Mouse (Mus musculus): ENCODE results near the gene Ctnnbl1. TPM values are rescaled to one million over a fixed set of nuclear protein-coding genes. Genes with fewer than 3 reads are reported as not detected.

The Ctnnbl1 gene
- polyA plus RNA-seq, 1 experiment, result 28.3 TPM

- Histone ChIP-seq H3K27ac (ENCODE audit: insufficient read depth, low read length) (no peak within 1 kb of the TSS), H3K36me3 (ENCODE audit: control insufficient read depth, insufficient read depth, low read length) (no peaks in the 10 kb centered on the region), H3K4me1 (ENCODE audit: control insufficient read depth, insufficient read depth, insufficient read length) (no peaks in the 10 kb centered on the region), H3K27me3 (ENCODE audit: control insufficient read depth, insufficient read depth, low read length) (peaks cover 4% of the 10 kb centered on the region), H3K4me3 (ENCODE audit: extremely low read depth, insufficient read depth, insufficient read length) (no peak within 1 kb of the TSS)
- TF ChIP-seq POLR2A (IDR thresholded peaks at IDR 0.05; ENCODE audit: low read depth, low read length), result no peak
- TF ChIP-seq CTCF (IDR thresholded peaks at IDR 0.05; ENCODE audit: extremely low read depth, insufficient read depth, insufficient read length, insufficient replicate concordance), result no peak
- no peak for DNase-seq (ENCODE audit: low read depth in 1 of 2, low spot score in 2 of 2)
- 13% methylated on average over 59 of the region's 62 CpGs for WGBS
Measured at GRCm38 (mm10) chr2:157914105-157914764, 177.0 kb downstream of the Ctnnbl1 start, which contains the start of gene Vstm2l. Gene Vstm2l, plus strand, starts transcription at chr2:157914653.

GRCm38 (mm10) chr2:157914889-157915517 is 177.8 kb downstream of the Ctnnbl1 start:
- DNase-seq (ENCODE audit: low read depth in 1 of 2, low spot score in 2 of 2), result no peak
- no peak overlapping the region for H3K4me3 ChIP-seq (ENCODE audit: extremely low read depth, insufficient read depth, insufficient read length)
- peaks cover 4% of the 10 kb centered on the region for H3K27me3 ChIP-seq (ENCODE audit: control insufficient read depth, insufficient read depth, low read length)
- H3K27ac ChIP-seq (ENCODE audit: insufficient read depth, low read length), result no peak overlapping the region
- no peaks in the 10 kb centered on the region for H3K4me1 ChIP-seq (ENCODE audit: control insufficient read depth, insufficient read depth, insufficient read length)
- WGBS, result 47% methylated on average over 43 of the region's 43 CpGs
- H3K36me3 ChIP-seq (ENCODE audit: control insufficient read depth, insufficient read depth, low read length), result no peaks in the 10 kb centered on the region
- TF ChIP-seq POLR2A (IDR thresholded peaks at IDR 0.05; ENCODE audit: low read depth, low read length) (no peak), CTCF (IDR thresholded peaks at IDR 0.05; ENCODE audit: extremely low read depth, insufficient read depth, insufficient read length, insufficient replicate concordance) (no peak)

GRCm38 (mm10) chr2:157918529-157918928 is 181.3 kb downstream of the Ctnnbl1 start:
- no peak overlapping the region for H3K27ac ChIP-seq (ENCODE audit: insufficient read depth, low read length)
- WGBS, result 15% methylated on average over 10 of the region's 10 CpGs
- no peaks in the 10 kb centered on the region for H3K36me3 ChIP-seq (ENCODE audit: control insufficient read depth, insufficient read depth, low read length)
- no peak overlapping the region for H3K4me3 ChIP-seq (ENCODE audit: extremely low read depth, insufficient read depth, insufficient read length)
- no peak for DNase-seq (ENCODE audit: low read depth in 1 of 2, low spot score in 2 of 2)
- H3K4me1 ChIP-seq (ENCODE audit: control insufficient read depth, insufficient read depth, insufficient read length), result no peaks in the 10 kb centered on the region
- TF ChIP-seq POLR2A (IDR thresholded peaks at IDR 0.05; ENCODE audit: low read depth, low read length) (no peak), CTCF (IDR thresholded peaks at IDR 0.05; ENCODE audit: extremely low read depth, insufficient read depth, insufficient read length, insufficient replicate concordance) (no peak)
- peaks cover 4% of the 10 kb centered on the region for H3K27me3 ChIP-seq (ENCODE audit: control insufficient read depth, insufficient read depth, low read length)

- Histone ChIP-seq H3K4me1 (ENCODE audit: control insufficient read depth, insufficient read depth, insufficient read length) (no peaks in the 10 kb centered on the region), H3K27me3 (ENCODE audit: control insufficient read depth, insufficient read depth, low read length) (no peaks in the 10 kb centered on the region), H3K27ac (ENCODE audit: insufficient read depth, low read length) (no peak overlapping the region), H3K4me3 (ENCODE audit: extremely low read depth, insufficient read depth, insufficient read length) (no peak overlapping the region), H3K36me3 (ENCODE audit: control insufficient read depth, insufficient read depth, low read length) (no peaks in the 10 kb centered on the region)
- 66% methylated on average over 7 of the region's 7 CpGs for WGBS
- no peak for DNase-seq (ENCODE audit: low read depth in 1 of 2, low spot score in 2 of 2)
- no peak for TF ChIP-seq POLR2A (IDR thresholded peaks at IDR 0.05; ENCODE audit: low read depth, low read length)
- no peak for TF ChIP-seq CTCF (IDR thresholded peaks at IDR 0.05; ENCODE audit: extremely low read depth, insufficient read depth, insufficient read length, insufficient replicate concordance)
Measured at GRCm38 (mm10) chr2:157921551-157921950, 184.3 kb downstream of the Ctnnbl1 start.

GRCm38 (mm10) chr2:157923406-157923805 is 186.2 kb downstream of the Ctnnbl1 start:
- 8% methylated on average over 7 of the region's 7 CpGs for WGBS
- Histone ChIP-seq H3K4me1 (ENCODE audit: control insufficient read depth, insufficient read depth, insufficient read length) (no peaks in the 10 kb centered on the region), H3K27me3 (ENCODE audit: control insufficient read depth, insufficient read depth, low read length) (no peaks in the 10 kb centered on the region), H3K36me3 (ENCODE audit: control insufficient read depth, insufficient read depth, low read length) (no peaks in the 10 kb centered on the region), H3K27ac (ENCODE audit: insufficient read depth, low read length) (no peak overlapping the region), H3K4me3 (ENCODE audit: extremely low read depth, insufficient read depth, insufficient read length) (no peak overlapping the region)
- TF ChIP-seq POLR2A (IDR thresholded peaks at IDR 0.05; ENCODE audit: low read depth, low read length) (no peak), CTCF (IDR thresholded peaks at IDR 0.05; ENCODE audit: extremely low read depth, insufficient read depth, insufficient read length, insufficient replicate concordance) (no peak)
- no peak for DNase-seq (ENCODE audit: low read depth in 1 of 2, low spot score in 2 of 2)

- WGBS, result 68% methylated on average over 5 of the region's 5 CpGs
- Histone ChIP-seq H3K36me3 (ENCODE audit: control insufficient read depth, insufficient read depth, low read length) (no peaks in the 10 kb centered on the region), H3K4me1 (ENCODE audit: control insufficient read depth, insufficient read depth, insufficient read length) (no peaks in the 10 kb centered on the region), H3K4me3 (ENCODE audit: extremely low read depth, insufficient read depth, insufficient read length) (no peak overlapping the region), H3K27me3 (ENCODE audit: control insufficient read depth, insufficient read depth, low read length) (no peaks in the 10 kb centered on the region), H3K27ac (ENCODE audit: insufficient read depth, low read length) (no peak overlapping the region)
- no peak for DNase-seq (ENCODE audit: low read depth in 1 of 2, low spot score in 2 of 2)
- TF ChIP-seq CTCF (IDR thresholded peaks at IDR 0.05; ENCODE audit: extremely low read depth, insufficient read depth, insufficient read length, insufficient replicate concordance) (no peak), POLR2A (IDR thresholded peaks at IDR 0.05; ENCODE audit: low read depth, low read length) (no peak)
Measured at GRCm38 (mm10) chr2:157924504-157924903, 187.3 kb downstream of the Ctnnbl1 start.

- no peaks in the 10 kb centered on the region for H3K27me3 ChIP-seq (ENCODE audit: control insufficient read depth, insufficient read depth, low read length)
- no peak overlapping the region for H3K27ac ChIP-seq (ENCODE audit: insufficient read depth, low read length)
- H3K4me3 ChIP-seq (ENCODE audit: extremely low read depth, insufficient read depth, insufficient read length), result no peak overlapping the region
- no peaks in the 10 kb centered on the region for H3K36me3 ChIP-seq (ENCODE audit: control insufficient read depth, insufficient read depth, low read length)
- 77% methylated on average over 7 of the region's 7 CpGs for WGBS
- no peaks in the 10 kb centered on the region for H3K4me1 ChIP-seq (ENCODE audit: control insufficient read depth, insufficient read depth, insufficient read length)
- no peak for TF ChIP-seq CTCF (IDR thresholded peaks at IDR 0.05; ENCODE audit: extremely low read depth, insufficient read depth, insufficient read length, insufficient replicate concordance)
- TF ChIP-seq POLR2A (IDR thresholded peaks at IDR 0.05; ENCODE audit: low read depth, low read length), result no peak
- no peak for DNase-seq (ENCODE audit: low read depth in 1 of 2, low spot score in 2 of 2)
Measured at GRCm38 (mm10) chr2:157926502-157926901, 189.3 kb downstream of the Ctnnbl1 start.
